Mouse (Mus musculus): Measurements from ENCODE around the gene Utrn. TPM values are rescaled to one million over a fixed set of nuclear protein-coding genes. Genes with fewer than 3 reads are reported as not detected.

The Utrn gene
- total and polyA plus RNA-seq, 3 experiments, result 0.31 to 1.1 (median 0.67) TPM

GRCm38 (mm10) chr10:12483494-12483893 lies 385.7 kb downstream of the Utrn start:
- Histone ChIP-seq H3K9ac (ENCODE audit: insufficient read depth, low read depth) (no peak overlapping the region), H3K27ac (ENCODE audit: insufficient read depth, low read depth) (no peak overlapping the region), H3K27me3 (replicated peaks) (no peaks in the 10 kb centered on the region), H3K4me2 (ENCODE audit: insufficient read depth, low read depth, poor library complexity, severe bottlenecking) (no peak overlapping the region), H3K4me3 (replicated peaks in 1 of 3; ENCODE audit: low read depth in 2 of 3, low read length in 2 of 3, poor library complexity in 1 of 3) (no peak overlapping the region), H3K9me3 (replicated peaks; ENCODE audit: low read length) (no peaks in the 10 kb centered on the region), H3K79me2 (replicated peaks; ENCODE audit: control insufficient read depth, extremely low read depth, insufficient read depth, poor library complexity, severe bottlenecking) (no peaks in the 10 kb centered on the region), H3K4me1 (ENCODE audit: control insufficient read depth in 1 of 2, insufficient read depth in 2 of 2) (peaks cover 3 to 11% of the 10 kb centered on the region in 2 experiments; a peak in 3 of 4 replicates), H3K36me3 (replicated peaks in 1 of 2; ENCODE audit: control insufficient read depth in 1 of 2, insufficient read depth in 1 of 2, low read length in 1 of 2) (no peaks in the 10 kb centered on the region)
- no peak for DNase-seq (ENCODE audit: extremely low read depth)
- in situ Hi-C loops (cut with MboI; ENCODE audit: low pct_ligation_motif_present, low pct_unique_long_range_greater_than_20kb, low sequenced_read_pairs), result no loop called here
- dilution Hi-C loops (cut with MboI; ENCODE audit: extremely low pct_ligation_motif_present, extremely low pct_unique_long_range_greater_than_20kb, low sequenced_read_pairs), result no loop called here
- no peak for TF ChIP-seq IRF4 (IDR thresholded peaks at IDR 0.05; ENCODE audit: low read depth, low read length)
- no peak for TF ChIP-seq EP300 (IDR thresholded peaks at IDR 0.05; ENCODE audit: low read length)
- TF ChIP-seq RCOR1 (conservative IDR thresholded peaks at IDR 0.05; ENCODE audit: low read depth, low read length), result no peak
- TF ChIP-seq TBP (conservative IDR thresholded peaks at IDR 0.05; ENCODE audit: low read depth, low read length), result no peak
- TF ChIP-seq MXI1 (IDR thresholded peaks at IDR 0.05; ENCODE audit: low read depth, low read length), result no peak
- no peak for TF ChIP-seq UBTF (IDR thresholded peaks at IDR 0.05; ENCODE audit: low read depth, low read length)
- TF ChIP-seq ELF1 (IDR thresholded peaks at IDR 0.05; ENCODE audit: low read depth, low read length), result no peak
- TF ChIP-seq PAX5 (IDR thresholded peaks at IDR 0.05; ENCODE audit: low read length), result no peak
- TF ChIP-seq USF1 (IDR thresholded peaks at IDR 0.05; ENCODE audit: low read depth, low read length), result no peak
- TF ChIP-seq MAZ (IDR thresholded peaks at IDR 0.05; ENCODE audit: low read depth, low read length), result no peak

GRCm38 (mm10) chr10:12482975-12483374 lies 386.2 kb downstream of the Utrn start:
- Histone ChIP-seq H3K36me3 (replicated peaks in 1 of 2; ENCODE audit: control insufficient read depth in 1 of 2, insufficient read depth in 1 of 2, low read length in 1 of 2) (no peaks in the 10 kb centered on the region), H3K27ac (ENCODE audit: insufficient read depth, low read depth) (no peak overlapping the region), H3K27me3 (replicated peaks) (no peaks in the 10 kb centered on the region), H3K4me2 (ENCODE audit: insufficient read depth, low read depth, poor library complexity, severe bottlenecking) (no peak overlapping the region), H3K9ac (ENCODE audit: insufficient read depth, low read depth) (no peak overlapping the region), H3K4me3 (replicated peaks in 1 of 3; ENCODE audit: low read depth in 2 of 3, low read length in 2 of 3, poor library complexity in 1 of 3) (no peak overlapping the region), H3K4me1 (ENCODE audit: control insufficient read depth in 1 of 2, insufficient read depth in 2 of 2) (peaks cover 0 to 6% of the 10 kb centered on the region in 2 experiments; a peak in 1 of 4 replicates), H3K79me2 (replicated peaks; ENCODE audit: control insufficient read depth, extremely low read depth, insufficient read depth, poor library complexity, severe bottlenecking) (no peaks in the 10 kb centered on the region), H3K9me3 (replicated peaks; ENCODE audit: low read length) (no peaks in the 10 kb centered on the region)
- dilution Hi-C loops (cut with MboI; ENCODE audit: extremely low pct_ligation_motif_present, extremely low pct_unique_long_range_greater_than_20kb, low sequenced_read_pairs) (no loop called here), in situ Hi-C loops (cut with MboI; ENCODE audit: low pct_ligation_motif_present, low pct_unique_long_range_greater_than_20kb, low sequenced_read_pairs) (no loop called here)
- no peak for TF ChIP-seq PAX5 (IDR thresholded peaks at IDR 0.05; ENCODE audit: low read length)
- no peak for TF ChIP-seq CHD1 (IDR thresholded peaks at IDR 0.05; ENCODE audit: low read depth, low read length)
- no peak for TF ChIP-seq TBP (conservative IDR thresholded peaks at IDR 0.05; ENCODE audit: low read depth, low read length)
- no peak for TF ChIP-seq ETS1 (conservative IDR thresholded peaks at IDR 0.05; ENCODE audit: low read depth, low read length)
- TF ChIP-seq IRF4 (IDR thresholded peaks at IDR 0.05; ENCODE audit: low read depth, low read length), result no peak
- TF ChIP-seq MAZ (IDR thresholded peaks at IDR 0.05; ENCODE audit: low read depth, low read length), result no peak
- no peak for TF ChIP-seq MEF2A (IDR thresholded peaks at IDR 0.05; ENCODE audit: borderline replicate concordance, low read depth, low read length)
- TF ChIP-seq MYC (IDR thresholded peaks at IDR 0.05; ENCODE audit: low read depth, low read length), result no peak
- no peak for TF ChIP-seq USF2 (conservative IDR thresholded peaks at IDR 0.05; ENCODE audit: low read depth, low read length)
- TF ChIP-seq POLR2AphosphoS2 (IDR thresholded peaks at IDR 0.05; ENCODE audit: low read depth, low read length), result no peak
- no peak for DNase-seq (ENCODE audit: extremely low read depth)
